Mouse (Mus musculus) urinary bladder, postnatal 10 days (tissue): ENCODE data around the gene Pax2.
"Not testable (repeated sequence)": the region's sequence is repeated elsewhere in the genome, so short reads cannot be mapped to it uniquely, and the experiment has no call there.

Experiments used
- DNase-seq: peaks from one replicate; pipeline ENCODE4 v3.0.0; 2022; ENCODE audit warnings: low spot score

The Pax2 gene

DNA sequence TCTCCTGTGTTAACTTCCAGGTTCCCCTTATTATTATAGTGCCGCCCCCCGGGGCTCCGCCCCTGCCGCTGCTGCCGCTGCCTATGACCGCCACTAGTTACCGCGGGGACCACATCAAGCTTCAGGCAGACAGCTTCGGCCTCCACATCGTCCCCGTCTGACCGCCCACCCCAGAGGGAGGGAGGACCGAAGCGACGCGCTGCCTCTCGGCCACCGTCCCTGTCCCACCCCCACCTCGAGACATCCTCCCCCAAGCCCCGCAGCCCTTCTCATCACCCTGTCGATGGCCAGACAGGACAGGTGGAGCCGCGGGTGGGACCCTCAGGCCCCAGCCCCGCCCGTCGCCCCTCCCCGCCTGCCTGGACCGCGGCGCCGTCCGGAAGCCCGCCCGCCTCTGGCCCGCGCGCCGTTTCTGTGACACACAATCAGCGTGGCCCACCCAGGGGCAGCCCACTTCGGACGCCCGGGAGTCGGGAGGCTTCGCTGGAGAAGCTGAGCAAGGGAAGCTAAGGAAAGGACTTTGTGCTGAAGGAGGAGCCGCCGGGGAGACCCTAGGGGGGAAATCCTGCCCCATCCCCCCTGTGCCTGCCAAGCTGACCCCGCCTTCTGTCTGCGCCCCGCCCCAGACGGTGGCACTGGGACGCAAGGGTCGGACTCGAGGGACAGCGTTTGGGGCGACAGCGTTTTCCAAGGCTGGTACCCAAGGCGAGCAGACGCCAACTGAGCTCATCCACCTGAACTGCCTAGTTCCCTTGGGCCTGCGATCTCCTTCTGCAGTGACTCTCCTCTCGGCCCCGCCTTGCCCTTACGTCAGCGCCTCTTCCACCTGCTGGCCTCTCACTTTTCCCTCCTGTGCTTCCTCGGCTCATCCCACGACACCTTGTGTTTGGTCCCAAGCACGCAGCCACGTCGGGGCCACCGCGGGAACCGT, 80.4 kb downstream of the Pax2 start:
- DNase-seq, result no peak

DNA sequence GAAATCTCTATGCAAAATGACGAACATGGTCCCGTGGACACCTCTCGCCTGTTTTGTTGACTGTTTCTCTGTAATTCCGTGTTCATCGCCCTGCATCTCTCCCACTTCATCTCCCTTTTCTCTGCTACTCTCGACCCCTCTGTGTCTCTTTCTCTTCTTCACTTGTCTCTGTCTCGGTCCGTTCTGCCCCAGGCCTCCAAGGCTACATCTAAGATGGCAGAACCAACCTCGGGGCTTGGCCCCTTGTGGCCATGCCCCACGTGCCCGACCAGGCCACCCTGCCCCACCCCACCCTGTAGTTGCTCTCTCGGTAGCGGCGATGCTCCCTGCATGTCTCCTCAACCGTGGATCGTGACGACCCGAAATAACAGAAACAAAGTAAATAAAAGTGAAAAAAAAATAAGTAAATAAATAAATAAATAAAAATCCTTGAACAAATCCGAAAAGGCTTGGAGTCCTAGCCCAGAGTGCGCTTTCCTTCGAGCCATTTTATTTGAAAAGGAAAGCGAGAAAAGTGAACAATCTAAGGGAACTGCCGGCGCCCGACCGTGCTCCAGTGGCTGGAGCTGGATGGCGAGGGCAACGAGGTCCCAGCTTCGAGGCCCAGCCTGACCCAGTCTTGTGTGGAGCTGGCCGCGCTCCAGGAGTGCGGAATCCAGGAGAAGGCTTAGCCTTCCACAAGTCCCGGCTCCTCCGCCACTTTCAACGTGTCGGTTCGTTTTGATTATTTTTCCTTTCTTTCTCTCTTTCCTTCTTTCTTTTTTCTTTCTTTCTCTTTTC, 81.8 kb downstream of the Pax2 start:
- DNase-seq, result no peak

DNA sequence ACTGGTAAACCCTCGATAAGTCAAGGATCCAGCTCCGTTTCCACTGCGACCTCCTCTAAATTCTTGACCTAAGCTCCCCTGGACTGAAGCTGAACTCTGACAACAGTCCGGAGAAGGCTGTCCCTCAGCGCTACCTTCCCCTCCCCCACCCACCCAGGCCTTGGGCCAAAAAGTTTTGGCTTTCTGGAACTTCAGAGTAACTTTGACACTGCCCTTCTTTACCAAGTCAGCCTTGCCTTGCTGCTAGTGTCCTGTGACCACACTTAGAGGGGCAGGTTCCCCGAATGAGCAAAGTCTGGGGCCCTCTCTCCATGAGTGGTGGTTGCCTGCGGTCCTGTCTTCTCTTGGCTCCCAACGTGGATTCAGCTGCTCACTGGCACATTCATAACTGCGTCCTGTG, 82.5 kb downstream of the Pax2 start:
- no peak for DNase-seq

DNA sequence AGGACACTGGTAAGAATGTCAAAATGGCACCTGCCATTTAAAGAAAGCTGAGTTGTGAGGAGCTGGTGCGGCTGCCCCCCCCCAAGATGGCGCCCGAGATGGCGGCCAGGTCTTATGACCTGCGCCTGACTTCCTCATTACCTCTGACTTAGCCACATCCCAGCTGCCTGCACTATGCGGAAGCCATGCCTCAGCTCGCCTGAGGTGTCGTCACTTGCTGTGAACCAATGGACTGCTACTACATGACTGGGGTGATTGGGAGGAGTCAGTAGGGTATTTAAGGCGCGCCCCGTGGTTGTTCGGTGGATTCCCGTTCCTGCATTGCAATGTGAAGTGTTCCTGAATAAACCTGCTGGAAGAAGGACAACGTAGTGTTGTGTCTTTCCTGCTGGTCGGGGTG, 86.8 kb downstream of the Pax2 start:
- DNase-seq, result not testable (repeated sequence)

DNA sequence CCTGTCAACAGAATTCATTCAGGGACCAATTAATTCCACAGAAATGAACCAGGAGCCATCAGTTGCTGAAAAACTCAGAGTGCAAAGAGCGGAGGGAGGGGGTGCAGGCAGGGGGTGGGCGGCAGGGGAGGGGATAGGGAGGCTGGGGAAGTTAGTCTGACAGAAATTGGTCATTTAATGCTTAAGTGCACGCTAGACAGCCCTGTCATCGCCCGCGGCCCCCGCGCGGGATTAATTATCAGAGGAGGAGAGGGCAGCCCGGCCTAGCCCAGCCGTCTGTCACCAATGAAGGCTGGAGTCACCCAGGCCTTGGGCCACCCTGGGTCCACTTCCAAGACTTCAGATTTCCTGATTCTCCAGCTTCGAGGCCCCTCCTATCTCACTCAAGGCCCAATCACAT, 93.6 kb downstream of the Pax2 start:
- DNase-seq, result no peak

DNA sequence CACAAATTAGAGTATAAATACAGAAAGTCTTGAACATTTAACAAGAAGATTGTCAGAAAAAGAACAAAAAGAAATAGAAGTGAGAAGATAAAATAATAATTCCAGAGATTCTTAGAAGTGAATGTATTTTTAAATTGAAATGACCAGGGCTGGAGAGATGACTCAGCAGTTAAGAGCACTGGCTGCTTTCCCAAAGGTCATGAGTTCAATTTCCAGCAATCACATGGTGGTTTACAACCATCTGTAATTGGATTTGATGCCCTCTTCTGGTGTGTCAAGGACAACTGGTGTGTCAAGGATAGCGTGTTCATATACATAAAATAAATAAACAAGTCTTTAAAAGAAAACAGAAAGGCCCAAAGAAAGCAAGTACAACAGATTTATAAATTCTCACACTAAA, 102.8 kb downstream of the Pax2 start:
- DNase-seq, result no peak

DNA sequence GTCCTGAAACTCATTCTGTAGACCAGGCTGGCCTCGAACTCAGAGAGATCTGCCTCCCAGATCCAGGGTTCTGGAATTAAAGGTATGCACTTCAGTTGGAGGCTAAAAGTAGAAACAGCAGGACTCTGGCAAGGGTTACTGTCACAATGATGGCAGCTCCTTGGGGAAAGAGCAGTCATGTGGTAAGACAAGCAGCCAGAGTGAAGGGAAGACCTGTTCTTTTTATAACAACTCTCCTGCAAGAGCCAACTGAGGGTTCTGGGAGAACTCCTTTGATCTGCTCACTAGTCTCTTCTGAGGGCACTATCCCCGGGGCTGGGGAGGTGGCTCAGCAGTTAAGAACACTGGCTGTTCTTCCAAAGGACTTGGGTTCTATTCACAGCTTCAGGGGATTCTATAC, 112.9 kb downstream of the Pax2 start:
- no peak for DNase-seq

DNA sequence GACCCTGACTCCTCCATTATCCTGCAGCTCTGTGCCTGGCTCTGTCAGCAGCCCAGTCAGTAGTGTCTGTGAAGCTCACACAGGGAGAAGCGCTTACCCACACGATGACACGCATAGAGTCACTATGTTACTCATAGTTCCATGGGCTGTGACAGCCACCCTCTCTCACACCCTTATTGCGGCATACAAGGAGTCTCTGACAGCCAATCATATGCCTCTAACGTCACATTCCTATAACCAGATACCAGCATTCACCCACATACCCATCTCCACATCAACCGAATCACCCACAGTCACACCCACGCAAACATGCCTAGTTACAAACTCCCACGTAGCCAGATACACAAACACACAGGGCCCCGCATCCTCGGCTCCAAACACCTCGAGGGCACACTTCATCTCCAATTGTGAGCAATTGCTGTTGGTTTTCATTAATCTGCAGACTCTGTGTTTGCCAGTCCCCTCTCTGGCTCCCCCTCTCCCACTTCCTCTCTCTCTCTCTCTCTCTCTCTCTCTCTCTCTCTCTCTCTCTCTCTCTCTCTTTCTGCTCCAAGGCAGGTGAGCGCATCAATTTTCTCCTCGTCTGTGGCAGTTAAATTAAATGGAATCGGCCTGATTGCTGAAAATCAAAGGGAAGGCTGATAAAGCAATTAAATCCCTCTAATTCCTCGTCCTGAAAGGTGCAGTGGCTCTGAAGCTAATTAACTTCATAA, 118.5 kb downstream of the Pax2 start:
- no peak for DNase-seq

DNA sequence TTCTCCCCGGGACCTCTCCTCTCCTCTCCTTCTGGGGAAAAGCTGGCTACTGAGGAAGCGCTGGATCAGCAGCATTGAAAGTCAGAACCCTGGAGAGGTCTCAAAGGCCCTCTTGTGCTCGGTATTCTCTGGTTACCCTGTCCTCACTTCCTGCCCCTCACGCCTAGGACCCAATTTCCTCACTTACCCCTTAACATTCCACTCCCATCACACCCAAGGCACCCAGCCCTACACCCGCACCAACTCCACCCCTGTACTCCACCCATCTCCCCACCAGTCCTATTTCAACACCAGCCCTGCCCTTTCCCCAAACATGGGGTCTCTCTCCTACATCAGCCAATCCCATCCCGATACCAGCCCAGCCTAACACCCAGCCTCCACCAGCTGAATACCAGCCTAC, 119.1 kb downstream of the Pax2 start:
- no peak for DNase-seq

DNA sequence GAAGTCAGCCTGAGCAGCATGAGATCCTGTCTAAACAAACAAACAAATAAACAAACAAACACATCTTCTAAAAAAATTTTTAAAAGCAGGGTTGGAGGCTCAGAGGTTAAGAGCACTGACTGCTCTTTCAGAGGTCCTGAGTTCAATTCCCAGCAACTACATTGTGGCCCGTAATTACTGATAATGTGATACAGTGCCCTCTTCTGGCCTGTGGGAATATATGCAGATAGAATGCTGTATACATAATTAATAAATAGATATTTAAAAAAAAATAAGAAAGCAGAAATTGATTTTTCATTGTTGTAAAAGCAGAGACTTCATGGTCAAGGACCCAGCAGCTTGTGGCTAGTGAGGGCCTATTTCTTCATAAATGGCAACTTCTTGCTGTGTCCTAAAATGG, 119.9 kb downstream of the Pax2 start:
- DNase-seq, result no peak

DNA sequence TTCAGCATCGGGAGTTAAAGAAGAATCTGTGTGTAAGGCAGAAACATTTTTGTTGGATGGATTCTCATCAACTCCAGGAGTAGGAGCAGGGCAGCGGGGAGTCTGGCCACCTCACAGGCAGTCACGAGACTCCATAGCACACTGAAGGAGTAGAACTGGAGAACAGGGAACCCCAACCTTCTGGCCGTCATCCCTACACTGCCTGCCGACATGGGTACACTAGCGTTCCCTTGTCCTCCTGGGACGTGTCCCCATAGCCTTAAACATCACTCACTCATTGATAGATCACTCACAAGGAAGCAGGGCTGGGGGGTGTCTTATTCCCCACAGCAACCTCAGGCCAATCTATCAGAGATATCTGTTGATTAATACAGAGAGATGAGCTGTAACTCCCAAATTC, 120.7 kb downstream of the Pax2 start:
- DNase-seq, result no peak

DNA sequence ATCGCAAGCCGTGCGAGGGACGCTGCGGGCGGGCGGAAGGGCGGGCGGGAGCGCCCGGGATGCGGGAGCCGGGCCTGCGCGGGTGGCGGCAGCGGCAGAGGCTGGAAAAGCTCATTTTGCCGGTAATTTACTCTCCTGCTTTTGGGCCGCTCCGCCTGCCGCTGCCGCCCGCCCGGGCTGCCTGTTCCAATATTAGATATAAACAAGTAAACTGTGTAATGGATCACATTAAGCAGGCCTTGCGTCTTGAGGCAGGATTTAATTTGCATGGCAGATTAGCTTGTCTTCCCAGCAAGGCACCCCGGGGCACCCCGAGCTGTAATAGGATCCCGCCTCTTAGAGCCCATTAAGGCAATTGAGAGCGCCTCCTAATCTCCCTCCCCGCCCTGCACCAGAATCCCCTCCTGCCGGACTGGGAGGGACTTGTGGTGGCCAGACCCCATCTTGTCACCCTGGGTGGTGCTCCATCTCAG, 126.7 kb downstream of the Pax2 start:
- DNase-seq, result no peak

DNA sequence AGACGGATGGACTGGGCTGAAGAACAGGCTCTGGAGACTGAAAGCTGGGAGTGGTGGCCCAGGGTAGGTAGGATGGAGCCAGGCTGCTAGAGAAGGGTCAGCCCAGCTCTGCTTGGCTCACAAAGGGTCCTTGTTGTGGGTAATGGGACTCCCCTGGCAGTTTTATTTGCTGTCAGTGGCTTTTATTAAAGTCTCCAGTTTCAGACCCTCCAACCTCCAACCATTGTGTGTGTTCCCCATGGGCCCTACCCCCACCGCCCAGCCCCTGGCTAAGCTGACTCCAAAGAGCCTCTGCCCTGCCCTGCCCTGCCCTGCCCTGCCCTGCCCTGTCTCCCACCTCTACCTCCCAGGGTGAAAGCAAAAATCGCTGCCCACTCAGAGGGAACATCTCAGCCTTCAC, 128.5 kb downstream of the Pax2 start:
- no peak for DNase-seq

DNA sequence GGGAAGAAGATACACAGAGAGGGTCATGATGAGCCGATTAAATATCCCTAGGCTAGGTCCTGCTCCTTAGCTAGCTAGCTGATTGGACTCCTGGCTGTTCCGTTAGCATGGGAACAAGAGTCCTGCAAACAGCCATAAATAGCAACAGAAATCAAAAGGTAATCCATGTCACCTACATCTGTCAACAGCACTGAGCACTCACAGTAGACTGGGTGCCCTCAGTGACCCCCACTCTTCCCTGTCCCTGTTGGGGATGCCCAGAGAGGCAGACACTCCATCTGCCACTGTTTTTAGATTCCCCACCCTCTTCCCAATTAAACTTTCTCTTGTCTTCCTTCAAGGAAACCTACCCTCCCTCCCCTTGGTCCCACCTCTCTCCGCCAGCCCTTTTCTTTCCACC, 130.6 kb downstream of the Pax2 start:
- DNase-seq, result no peak
